Mouse (Mus musculus): ENCODE measurements at regions not wholly inside any gene's neighbourhood (a gene's known extent, or its start where the extent isn't known, plus 50 kb on each side); places are given as distances from the start of the nearest gene placed in this dataset.

DNA sequence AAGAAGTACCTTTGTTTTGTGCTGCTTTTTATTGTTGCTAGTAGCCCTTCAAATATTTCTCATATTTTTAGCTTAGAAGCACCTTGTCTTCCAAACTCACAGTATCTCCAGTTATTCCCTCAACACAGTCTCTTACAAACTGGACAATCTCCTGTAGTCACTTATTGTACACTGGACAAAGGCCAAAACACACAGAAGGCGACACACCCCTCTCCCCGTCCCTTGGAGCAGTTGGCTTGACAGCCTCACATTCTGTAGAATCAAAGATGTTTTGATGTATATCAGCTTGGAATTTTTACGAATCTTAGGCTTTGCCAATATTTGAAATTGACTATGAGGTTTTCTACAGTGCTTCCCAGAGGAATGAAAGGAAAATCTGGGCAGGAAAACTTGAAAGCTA, 309.8 kb upstream of the Gm5148 start:
- DNase-seq, result no peak

DNA sequence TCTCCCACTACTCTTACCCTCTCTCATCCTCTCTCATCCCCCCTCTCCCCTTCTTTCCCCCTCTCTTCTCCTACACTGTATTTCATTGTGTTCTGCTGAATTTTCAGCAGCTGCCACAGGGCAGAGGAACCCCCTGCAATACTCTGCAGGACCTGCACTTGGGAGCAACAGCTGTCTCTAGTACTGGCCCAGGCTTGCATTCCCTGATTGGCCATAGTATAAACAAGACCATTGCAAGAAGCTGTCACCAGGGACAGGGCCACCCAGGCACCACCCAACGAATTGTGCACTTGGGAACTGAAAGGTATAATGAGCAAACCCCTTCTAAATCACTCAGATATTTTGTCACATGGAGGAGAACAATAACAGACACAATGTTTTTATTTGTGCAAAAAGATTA, 290.5 kb upstream of the Gm5148 start:
- no peak for DNase-seq

DNA sequence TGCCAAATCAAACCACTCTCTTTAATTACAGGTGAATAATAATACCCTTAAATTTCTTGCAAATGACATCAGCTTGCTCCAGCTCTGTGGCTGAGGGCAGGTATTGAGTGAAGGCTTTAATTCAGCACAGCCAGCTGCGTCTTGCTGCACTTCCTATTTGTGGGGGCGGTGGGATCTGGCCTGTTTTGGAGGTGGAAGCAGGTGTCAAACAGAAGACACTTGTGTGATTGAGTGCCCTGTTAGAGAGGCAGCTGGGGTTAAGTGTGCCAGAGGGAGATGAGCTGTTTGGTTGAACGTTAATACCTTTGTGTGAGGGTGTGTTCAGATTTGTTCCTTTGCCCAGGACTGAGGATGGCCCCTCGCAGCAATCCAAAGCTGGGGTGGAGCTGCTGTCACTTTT, 284.9 kb upstream of the Gm5148 start:
- DNase-seq, result no peak

DNA sequence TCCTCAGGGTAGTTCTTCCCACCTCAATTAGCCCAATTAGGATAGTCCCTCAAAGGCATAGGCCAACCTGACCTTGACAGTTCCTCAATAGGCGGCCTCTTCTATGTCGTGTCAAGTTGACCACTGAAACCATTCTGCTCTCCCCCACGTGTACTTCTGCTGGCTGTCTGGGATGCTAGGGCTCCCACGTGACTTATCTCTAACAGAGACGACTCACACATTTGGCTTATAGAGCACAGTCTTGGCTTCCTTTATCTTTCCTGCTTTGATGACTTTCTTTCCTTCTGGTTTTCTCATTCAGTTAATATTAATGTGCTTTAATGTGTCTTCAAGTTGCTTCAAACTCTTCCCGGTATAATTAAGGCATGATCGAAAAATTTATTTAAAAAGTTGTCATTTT, 284.0 kb upstream of the Gm5148 start:
- no peak for DNase-seq

DNA sequence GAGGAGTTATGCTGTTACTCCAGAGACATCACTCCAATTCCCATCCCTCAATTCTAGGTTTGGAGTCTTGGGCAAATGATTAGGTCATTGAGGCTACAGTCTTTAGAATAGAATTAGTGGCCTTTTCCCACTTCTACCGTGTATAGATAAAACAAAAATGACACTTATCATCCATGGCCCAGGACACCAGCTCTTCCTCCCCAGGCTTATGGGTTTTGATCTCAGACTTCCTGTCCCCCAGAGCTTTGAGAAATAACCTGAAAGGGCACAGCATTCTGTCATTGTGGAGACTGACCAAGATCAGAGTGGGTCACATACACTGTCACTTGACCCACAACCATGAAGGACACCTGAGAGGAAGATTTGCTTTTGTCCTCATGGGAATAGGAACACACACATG, 283.3 kb upstream of the Gm5148 start:
- DNase-seq, result no peak

DNA sequence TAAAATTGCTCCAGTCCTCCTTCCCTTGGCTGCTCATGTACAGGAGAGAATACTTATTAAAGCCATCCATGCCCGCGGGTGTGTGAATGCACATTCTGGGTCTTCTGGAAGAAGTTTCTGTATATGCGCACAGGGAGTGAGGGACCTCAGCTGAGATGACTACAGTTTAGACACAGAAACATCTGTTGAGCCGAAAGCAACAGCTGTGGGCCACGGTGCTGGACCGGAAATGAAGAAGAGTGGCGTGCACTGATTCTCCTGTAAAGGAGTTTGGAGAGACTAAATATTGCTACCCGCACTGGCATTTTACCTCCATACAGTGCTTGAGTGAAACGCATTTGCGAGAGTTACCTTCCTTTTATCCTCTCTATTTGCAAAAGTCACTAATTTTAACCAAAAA, 278.0 kb upstream of the Gm5148 start:
- DNase-seq, result no peak

DNA sequence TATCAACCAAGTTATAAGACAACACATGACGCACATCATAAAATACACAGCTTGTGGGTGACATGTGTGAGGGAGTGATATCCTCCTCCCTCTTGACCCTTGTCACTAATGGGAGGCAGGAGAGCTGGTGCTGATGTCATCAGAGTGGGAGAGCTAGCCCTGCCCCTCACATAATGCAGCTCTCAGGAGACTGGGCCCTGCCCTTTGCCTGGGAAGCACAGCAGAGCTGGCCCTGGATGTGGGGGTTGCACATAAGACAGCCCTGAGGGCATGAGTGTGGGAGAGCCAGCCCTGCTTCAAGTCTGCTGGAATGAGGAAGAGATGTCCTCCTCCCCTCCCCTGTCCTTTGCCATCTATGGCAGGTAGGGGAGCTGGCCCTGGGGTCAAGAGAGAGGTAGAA, 275.5 kb upstream of the Gm5148 start:
- DNase-seq, result no peak

DNA sequence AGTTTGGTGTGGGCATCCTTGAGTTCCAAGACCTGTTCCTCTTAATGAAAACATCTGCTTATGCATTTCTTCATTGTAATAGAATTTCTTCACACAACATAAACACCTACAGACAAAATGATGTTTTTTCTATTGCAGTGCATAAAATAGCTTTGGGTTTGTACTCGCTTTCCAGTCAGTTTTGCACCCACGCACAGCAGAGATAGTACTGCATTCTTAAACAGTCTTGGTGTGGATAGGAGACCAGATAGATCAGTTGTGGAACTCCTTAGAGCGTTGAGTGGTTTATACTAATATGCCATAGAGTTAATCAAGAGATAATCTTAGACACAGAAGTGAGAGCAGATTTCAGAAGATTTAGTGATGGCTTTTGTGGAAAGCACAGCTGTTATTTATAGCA, 273.7 kb upstream of the Gm5148 start:
- no peak for DNase-seq

DNA sequence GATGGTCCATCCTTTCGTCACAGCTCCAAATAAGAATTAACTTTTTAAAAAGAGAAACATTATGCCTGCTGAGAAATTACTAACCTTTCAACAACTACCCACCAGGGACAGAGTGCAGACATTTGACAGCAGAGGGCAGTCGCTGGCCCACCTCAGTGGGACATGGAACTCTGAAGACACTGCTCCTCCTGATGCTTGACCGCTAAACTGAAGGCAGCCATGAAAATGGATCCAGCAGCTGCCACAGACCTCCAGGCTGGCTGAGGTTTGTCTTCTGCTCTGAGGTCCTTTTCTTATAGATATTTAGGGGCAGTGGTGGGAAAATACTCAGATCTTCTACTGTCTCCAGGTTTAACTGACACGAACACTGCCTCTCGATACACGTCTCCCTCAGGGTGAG, 265.7 kb upstream of the Gm5148 start:
- no peak for DNase-seq

DNA sequence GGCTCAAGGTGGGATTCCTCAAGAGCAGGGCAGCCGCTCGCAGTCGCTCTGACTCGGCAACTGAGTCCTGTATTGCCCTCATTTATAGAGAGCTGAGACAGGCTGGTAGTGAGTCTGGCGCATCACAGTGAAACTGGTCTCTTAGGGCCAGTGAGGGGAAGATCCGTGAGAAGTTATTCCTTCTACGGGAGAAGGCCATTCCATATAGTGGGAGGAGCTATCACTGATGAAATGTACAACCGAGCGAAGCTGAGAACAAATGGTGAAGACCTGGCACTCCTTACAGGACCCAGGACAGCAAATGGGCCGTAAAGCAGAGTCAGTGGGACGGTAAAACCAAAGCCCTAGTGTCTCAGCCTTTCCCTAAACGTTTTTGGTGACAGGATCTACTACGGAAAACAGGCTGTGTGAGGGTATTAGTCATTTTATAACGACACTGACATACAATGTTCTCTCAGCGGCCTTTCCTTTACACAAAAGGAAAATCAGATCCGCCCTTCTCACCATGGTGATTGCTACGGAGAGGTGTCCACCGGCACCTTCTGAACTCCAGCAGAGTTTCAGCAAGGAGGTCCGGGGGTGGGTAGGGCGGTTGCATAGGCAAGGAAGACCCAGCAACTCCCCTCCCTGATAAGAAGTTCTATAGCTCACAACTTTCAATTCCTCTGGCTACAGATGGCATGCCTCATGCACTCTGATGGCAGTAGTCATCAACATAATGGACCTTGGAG, 263.6 kb upstream of the Gm5148 start:
- no peak for DNase-seq

DNA sequence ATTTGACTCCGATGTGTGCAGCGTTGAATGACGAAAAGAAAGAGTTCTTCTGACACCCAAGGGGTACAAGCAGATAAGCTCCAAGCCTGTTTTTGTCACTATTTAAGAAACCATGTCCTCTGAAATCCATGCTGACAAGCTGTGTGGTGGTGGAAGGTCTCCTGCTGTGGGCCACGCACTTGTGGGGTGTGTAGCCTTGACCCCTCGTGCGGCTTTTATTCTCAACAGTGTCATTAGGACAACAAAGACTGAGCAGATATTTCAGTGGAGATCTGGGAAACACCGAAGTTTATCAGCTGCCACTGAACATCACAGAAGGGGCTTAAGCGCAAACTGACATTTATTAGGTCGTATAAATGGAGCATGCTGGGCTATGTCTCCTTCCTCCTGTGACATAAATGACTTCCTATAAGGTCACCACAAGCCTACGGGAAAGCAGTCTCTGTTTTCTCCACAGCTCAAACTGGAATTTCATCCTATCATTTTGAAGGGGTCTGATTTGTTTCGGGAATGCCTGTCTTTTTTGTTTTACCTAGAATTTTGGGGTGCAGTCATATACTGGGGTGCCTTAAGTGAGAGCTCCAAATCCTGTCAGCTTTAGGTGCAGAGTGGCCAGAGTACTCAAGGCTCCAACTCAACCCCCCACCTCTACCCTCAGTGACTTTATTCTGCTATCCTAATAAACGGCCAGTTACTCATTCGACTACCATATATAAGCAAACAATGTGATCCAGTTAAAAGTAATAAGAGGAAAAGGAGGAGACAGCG, 262.9 kb upstream of the Gm5148 start:
- DNase-seq, result no peak

DNA sequence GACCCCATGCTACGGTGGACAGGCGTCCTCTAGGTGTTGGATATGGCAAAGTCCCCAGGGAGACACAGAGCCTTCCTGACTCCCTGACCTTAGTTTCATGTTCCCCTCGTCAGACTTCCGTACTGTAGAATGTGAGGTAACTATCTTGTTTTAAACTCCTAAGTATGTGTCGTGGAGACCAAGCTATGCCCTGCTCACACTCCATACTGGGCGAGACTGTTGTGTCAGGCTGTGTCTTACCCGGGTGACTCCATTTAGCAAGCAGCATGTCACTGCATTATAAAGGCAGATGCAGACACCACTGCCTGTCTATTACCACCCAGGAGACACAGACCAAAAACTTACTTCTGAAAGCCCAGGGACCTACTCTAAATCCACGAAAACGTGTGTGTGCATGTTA, 260.4 kb upstream of the Gm5148 start:
- no peak for DNase-seq

DNA sequence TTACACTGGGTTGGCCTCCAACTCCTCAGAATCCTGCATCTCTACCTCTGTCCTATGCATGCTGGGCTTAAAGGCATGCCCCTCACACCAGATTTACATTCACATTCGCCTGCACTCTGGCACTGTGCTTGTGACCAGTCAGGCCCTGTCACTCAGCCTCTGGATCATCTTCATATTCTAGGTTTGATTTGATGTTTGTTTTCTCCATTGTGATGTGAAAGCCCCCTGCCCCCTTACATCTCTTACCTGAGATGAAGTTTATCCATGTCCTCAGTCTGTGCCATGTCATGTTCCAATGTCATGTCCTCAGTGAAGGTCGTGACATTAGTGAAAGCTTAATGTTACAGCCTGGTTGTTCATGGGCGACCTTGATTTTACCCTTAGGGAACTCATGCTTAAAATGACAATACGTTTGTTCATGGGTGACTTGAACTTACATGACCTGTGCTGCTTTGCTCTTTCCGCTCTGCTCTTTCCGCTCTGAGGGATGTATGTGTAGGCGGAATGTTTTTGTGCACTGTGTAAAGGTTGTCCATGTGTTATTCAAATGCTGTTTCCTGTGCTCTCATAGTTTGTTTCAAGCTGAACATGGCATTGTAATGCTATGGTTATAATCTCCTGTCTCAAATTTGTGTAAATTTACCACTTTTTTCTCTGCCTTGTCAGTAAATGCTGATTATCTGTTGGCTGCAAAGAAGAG, 257.3 kb upstream of the Gm5148 start:
- DNase-seq, result no peak

DNA sequence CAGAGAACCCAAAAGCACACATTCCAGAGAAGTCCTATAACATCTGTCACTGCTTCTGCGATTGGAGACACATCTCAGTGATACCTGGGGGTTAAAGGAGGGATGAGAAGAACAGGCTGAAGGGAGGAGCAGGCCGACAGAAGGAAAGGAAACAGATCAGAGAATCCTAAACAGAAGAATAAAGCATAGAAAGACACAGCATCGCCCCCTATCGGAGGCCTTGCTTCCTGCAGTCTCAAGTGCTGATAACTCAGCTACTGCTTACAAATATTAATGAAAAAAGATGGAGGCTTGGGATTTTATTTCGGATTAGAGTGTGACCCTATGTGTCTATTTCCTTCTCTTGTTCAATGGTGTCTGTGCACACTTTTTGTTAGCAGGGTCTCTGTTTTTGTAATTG, 255.6 kb upstream of the Gm5148 start:
- peak; percentile 25 to 50 for DNase-seq

DNA sequence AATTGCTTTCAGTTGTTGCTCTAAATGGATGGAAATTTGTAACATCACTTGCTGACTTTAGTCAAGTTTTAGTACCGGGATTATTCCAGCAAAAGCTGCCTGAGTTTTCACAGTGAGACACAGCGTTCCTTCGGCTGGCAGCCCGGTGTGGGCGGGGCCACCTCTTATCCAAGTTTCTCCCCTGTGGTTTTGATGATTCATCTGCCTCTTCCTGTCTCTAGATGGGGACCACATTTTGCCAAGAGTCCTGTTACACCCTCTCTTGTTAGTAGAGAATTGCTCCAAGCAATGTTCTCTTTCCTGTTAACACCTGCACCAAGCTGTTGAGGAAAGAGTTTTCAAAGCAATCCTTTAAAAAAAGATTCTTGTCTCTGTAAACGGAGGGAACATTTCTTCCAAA, 254.2 kb upstream of the Gm5148 start:
- DNase-seq, result peak; percentile 64 to 73

DNA sequence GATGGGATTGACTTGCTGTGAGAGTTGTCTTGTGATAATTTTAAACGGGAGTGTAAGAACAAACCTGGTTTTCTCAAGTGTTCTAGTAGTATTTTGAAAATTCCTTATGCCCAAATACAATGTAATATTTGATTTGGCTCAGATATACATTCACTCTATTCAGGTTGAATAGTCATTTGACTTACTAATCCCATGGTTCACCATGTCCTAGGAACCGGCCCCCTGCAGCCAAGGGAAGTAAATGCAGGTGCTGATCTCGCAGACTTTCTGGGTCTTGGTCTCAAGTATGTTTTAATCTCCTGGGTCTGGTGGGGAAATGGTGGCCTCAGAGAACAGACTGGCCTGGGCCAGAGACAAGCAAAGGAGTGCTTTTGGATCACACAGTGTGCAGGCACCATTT, 253.2 kb upstream of the Gm5148 start:
- no peak for DNase-seq

DNA sequence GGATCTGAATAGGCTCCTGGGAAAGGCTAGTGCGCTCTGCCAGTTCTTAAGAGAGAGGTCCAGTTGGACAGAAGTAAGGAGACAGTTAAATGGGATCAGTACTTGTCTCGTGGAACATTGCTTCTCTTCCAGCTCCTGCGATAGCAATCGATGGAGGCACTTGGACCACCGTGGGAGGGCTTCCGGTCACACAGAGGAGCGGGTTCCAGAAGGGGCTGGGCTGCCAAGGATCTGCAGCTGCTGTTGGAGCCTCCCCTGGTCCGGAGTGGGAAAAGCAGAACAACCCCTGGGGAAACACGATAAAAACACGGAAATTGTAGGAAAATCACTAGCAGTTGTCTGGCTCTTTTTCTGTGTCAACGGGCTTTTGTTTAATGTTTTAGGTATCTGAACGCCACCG, 252.3 kb upstream of the Gm5148 start:
- peak; percentile 42 to 55 for DNase-seq

DNA sequence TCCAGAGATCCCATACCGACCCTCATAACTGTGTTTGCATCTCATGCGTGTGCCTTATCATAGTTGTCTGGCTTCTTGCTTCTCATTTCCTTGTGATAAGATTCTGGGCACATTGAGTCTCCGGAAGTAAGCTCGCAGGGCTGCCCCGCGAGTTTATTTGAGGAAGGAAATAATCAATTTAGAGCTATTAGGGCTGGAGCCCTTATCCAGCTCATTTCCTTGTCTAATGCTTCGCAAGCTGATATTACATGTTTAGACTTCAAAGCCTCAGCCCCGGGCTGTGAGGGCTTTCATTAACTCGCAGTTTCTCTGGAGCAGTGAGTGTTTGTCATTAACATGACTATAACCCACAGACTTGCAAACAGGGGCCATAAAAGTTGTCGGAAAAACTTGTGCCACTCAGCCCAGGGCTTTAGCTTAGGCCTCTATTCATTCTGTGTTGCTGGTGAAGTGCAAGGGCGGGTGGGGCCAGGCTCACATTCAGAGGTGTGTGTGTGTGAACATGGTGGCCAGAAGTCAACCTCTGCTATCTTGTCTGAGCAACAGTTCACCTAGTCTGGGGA, 251.0 kb upstream of the Gm5148 start:
- DNase-seq, result no peak

DNA sequence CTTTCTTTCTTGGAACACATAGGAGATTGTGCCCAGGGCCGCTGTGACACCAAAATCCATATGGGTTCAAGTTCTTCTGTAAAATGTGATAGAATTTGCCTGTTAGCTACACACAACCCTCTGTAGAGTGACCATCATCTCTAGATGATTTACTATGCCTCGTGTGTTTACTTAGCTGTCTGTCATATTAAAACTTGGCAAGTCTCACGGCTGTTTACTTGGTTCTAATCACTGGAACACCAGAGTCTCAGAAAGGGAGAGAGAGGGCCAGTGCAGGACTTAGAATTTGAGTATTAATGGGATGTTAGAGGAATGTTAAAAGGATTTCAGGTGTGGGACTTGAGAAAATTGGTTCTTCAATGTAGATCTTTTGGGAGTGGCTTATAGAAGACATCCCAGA, 248.6 kb upstream of the Gm5148 start:
- no peak for DNase-seq

DNA sequence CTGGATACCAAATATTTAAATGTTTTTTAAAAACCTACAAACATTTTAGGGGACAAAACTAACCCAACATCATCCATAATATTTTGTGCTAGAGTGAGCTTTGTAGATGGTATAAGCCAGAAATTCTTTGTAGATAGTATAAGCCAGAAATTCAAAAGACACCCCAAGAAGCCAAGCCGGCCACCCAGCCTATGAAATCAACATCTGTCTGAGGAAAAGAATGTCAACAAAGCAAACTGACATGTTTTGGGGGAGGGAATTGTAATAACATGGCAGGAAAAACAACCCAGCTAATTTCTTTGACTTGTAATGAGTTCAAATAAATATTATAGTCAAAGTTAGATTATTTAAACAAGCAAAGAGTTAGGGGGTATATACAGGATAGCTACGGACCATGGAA, 246.9 kb upstream of the Gm5148 start:
- DNase-seq, result no peak

DNA sequence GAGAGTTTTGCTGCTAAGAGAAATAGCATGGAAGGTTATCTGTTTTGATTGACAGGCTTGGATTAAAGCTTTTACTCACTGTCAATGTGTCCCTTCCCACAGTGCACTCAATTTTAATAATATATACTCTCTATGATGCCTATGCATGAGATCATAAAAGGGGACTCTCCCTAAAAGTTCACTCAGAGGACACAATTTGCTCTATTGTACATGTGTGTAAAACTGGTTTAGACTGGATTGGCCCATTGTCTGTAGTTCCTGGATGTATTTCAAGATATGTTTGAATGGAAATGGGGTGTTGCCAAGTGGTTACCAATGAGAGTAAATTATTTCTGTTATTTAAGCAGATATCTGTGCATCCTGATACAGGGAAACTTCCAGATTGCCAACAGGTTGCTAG, 244.4 kb upstream of the Gm5148 start:
- no peak for DNase-seq

DNA sequence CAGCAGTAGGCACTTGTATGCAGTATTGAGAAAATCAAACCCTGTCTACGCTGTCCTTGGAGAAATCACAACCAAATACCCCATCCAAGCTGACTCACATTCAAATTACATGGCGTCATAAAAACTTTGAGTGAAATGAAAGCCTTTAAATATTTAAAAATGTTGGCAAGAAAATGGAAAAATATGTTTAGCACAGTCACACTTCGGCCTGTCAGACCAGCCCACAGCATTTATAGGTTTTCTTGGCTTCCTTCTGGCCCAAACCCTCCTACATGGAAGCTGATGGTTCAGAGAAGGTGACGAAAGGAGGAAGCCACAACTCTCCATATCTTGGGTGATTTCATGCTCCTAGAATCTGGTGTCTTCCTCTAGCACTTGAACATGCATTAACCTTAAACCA, 240.9 kb upstream of the Gm5148 start:
- DNase-seq, result no peak

DNA sequence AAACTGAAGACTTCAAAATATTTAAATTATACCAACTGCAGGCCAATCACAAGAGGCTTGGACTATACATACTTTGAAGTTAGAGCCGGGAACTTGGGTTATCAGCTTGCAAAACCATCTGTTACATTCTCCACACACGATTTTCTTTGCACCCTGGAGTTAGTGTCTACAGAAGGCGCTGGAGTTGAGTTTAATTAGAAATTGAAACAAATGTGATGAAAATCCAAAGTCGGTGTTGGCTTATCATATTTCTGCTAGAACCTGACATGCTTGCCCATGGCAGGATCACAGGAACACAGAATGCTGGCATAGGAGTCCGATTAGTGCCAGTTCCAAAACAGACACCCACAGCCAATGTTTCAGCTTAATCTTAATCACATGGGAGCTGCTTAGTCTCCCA, 239.8 kb upstream of the Gm5148 start:
- DNase-seq, result no peak

DNA sequence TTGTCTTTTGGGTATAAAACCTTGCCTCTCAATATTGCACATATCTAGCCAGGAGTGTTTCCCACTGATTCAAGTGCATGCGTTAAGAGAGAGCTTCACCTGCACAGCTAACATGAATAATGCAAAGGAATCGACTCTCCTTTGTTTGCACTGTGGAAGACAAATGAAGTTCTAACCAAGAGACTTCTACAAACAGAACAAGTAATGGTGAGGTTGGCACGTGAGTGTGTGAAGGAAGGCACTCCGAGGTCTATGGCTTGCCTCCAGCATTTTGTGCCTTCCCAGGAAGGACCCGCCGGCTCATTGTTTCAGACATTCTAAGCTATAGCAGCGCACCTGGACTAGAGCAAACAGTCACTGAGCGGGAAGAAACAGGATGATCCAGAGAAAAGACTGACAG, 238.5 kb upstream of the Gm5148 start:
- DNase-seq, result no peak

Measured in cerebellum, postnatal 14 days (tissue).